In genomic region chr15:84282206-84283085, GRCm38 (mm10) we compare ENCODE assay signal across 27 mouse cellular contexts. TPM values are rescaled to one million over a fixed set of nuclear protein-coding genes. Genes with fewer than 3 reads are reported as not detected.
DNase-seq lines count a peak whose midpoint lies in the region; ATAC-seq and TF ChIP-seq lines count a peak whose summit lies in the region.
"Had no signal": no experiment of that assay in that cellular context is flagged by ENCODE, and none has a peak within 500 bp of the region (broad histone marks: within the 10 kb centered on the region; RNA-seq: fewer than 3 reads in every experiment).

No protein-coding gene starts in this region.

- no peak for ATAC-seq in hindbrain, embryonic 16.5 days
- no peak for ATAC-seq in neural tube, embryonic 15.5 days (ENCODE audit: low FRiP score)
- ATAC-seq: forebrain, embryonic 15.5 days; lung, postnatal 0 days; midbrain, embryonic 16.5 days; Patski had no signal

- no peak overlapping the region for H3K9ac ChIP-seq in hindbrain, embryonic 16.5 days (ENCODE audit: low read depth, low read length)
- H3K9ac ChIP-seq in CH12.LX (ENCODE audit: insufficient read depth, low read depth): no peak overlapping the region
- H3K9ac ChIP-seq in neural tube, embryonic 15.5 days (replicated peaks): no peak overlapping the region
- H3K9ac ChIP-seq: forebrain, embryonic 15.5 days; hindbrain, embryonic 12.5 days; kidney, embryonic 15.5 days; limb, embryonic 15.5 days; liver, embryonic 15.5 days had no signal

- peak; percentile 67 for TF ChIP-seq RAD21 in CH12.LX (IDR thresholded peaks at IDR 0.05; ENCODE audit: low read depth, low read length)

- no peak overlapping the region for H3K4me2 ChIP-seq in hindbrain, embryonic 16.5 days (ENCODE audit: low read length)
- H3K4me2 ChIP-seq in CH12.LX (ENCODE audit: insufficient read depth, low read depth, poor library complexity, severe bottlenecking): no peak overlapping the region
- no peak overlapping the region for H3K4me2 ChIP-seq in neural tube, embryonic 15.5 days
- H3K4me2 ChIP-seq: forebrain, embryonic 15.5 days; heart, embryonic 11.5 days; hindbrain, embryonic 12.5 days; kidney, embryonic 15.5 days; limb, embryonic 15.5 days; liver, embryonic 15.5 days had no signal

- H3K4me3 ChIP-seq in hindbrain, embryonic 10.5 days: no peak overlapping the region
- no peak overlapping the region for H3K4me3 ChIP-seq in hindbrain, embryonic 16.5 days (ENCODE audit: low read length)
- H3K4me3 ChIP-seq in CH12.LX (replicated peaks in 1 of 3; ENCODE audit: low read depth in 2 of 3, low read length in 2 of 3, poor library complexity in 1 of 3): no peak overlapping the region
- H3K4me3 ChIP-seq in neural tube, embryonic 15.5 days (replicated peaks): no peak overlapping the region
- H3K4me3 ChIP-seq: embryonic facial prominence, embryonic 10.5 days; forebrain, embryonic 15.5 days; hindbrain, embryonic 12.5 days; kidney, embryonic 15.5 days; limb, embryonic 15.5 days; liver, embryonic 15.5 days had no signal

- peaks cover 49% of the 10 kb centered on the region for H3K4me1 ChIP-seq in hindbrain, embryonic 10.5 days (replicated peaks)
- H3K4me1 ChIP-seq in hindbrain, embryonic 16.5 days (ENCODE audit: control insufficient read depth, insufficient read depth, low read depth, low read length): no peaks in the 10 kb centered on the region
- H3K4me1 ChIP-seq in CH12.LX (ENCODE audit: control insufficient read depth in 1 of 2, insufficient read depth in 2 of 2): no peaks in the 10 kb centered on the region
- H3K4me1 ChIP-seq in neural tube, embryonic 15.5 days: 0 out of 2 replicates have a peak, but pooled peaks cover 3% of the 10 kb centered on the region
- H3K4me1 ChIP-seq: forebrain, embryonic 15.5 days; liver, embryonic 15.5 days had no signal

- 78% methylated on average over 20 of the region's 20 CpGs for WGBS in hindbrain, embryonic 10.5 days
- WGBS in hindbrain, embryonic 16.5 days: 74% methylated on average over 20 of the region's 20 CpGs
- 76% methylated on average over 20 of the region's 20 CpGs for WGBS in neural tube, embryonic 15.5 days

- dilution Hi-C loops in CH12.LX (cut with MboI; ENCODE audit: extremely low pct_ligation_motif_present, extremely low pct_unique_long_range_greater_than_20kb, low sequenced_read_pairs): no loop called here

- peak; percentile 11 to 65; a peak in 2 of 4 replicates for TF ChIP-seq CTCF in CH12.LX (conservative IDR thresholded peaks at IDR 0.05 in 1 of 2, IDR thresholded peaks at IDR 0.05 in 1 of 2; ENCODE audit: low read depth in 2 of 2, low read length in 2 of 2)

- H3K27me3 ChIP-seq in hindbrain, embryonic 10.5 days (ENCODE audit: insufficient read depth, poor library complexity, severe bottlenecking): 0 out of 2 replicates have a peak, but pooled peaks cover 4% of the 10 kb centered on the region
- no peaks in the 10 kb centered on the region for H3K27me3 ChIP-seq in hindbrain, embryonic 16.5 days (replicated peaks; ENCODE audit: control insufficient read depth, insufficient read depth, low read length)
- H3K27me3 ChIP-seq in CH12.LX (replicated peaks): peaks cover 65% of the 10 kb centered on the region
- H3K27me3 ChIP-seq in neural tube, embryonic 15.5 days (replicated peaks): no peaks in the 10 kb centered on the region
- H3K27me3 ChIP-seq: forebrain, embryonic 15.5 days; kidney, embryonic 15.5 days; limb, embryonic 15.5 days; liver, embryonic 15.5 days had no signal

- H3K27ac ChIP-seq in hindbrain, embryonic 10.5 days: peak overlapping the region; percentile 35; the same call in 1 of the 2 replicates
- H3K27ac ChIP-seq in hindbrain, embryonic 16.5 days (ENCODE audit: low read depth, low read length): no peak overlapping the region
- no peak overlapping the region for H3K27ac ChIP-seq in CH12.LX (ENCODE audit: insufficient read depth, low read depth)
- H3K27ac ChIP-seq in neural tube, embryonic 15.5 days (replicated peaks): no peak overlapping the region
- H3K27ac ChIP-seq: embryonic facial prominence, embryonic 10.5 days; forebrain, embryonic 15.5 days; hindbrain, embryonic 12.5 days; kidney, embryonic 15.5 days; limb, embryonic 15.5 days; liver, embryonic 15.5 days; macrophage had no signal

- no peaks in the 10 kb centered on the region for H3K9me3 ChIP-seq in hindbrain, embryonic 10.5 days
- H3K9me3 ChIP-seq in hindbrain, embryonic 16.5 days (ENCODE audit: control insufficient read depth, low read length): no peaks in the 10 kb centered on the region; the same call in 1 of the 2 replicates
- H3K9me3 ChIP-seq in CH12.LX (replicated peaks; ENCODE audit: low read length): peaks cover 3% of the 10 kb centered on the region
- H3K9me3 ChIP-seq in neural tube, embryonic 15.5 days (replicated peaks): no peaks in the 10 kb centered on the region
- H3K9me3 ChIP-seq: embryonic facial prominence, embryonic 10.5 days; forebrain, embryonic 15.5 days; hindbrain, embryonic 12.5 days; kidney, embryonic 15.5 days; limb, embryonic 15.5 days; liver, embryonic 15.5 days had no signal

- TF ChIP-seq EP300 in CH12.LX (IDR thresholded peaks at IDR 0.05; ENCODE audit: low read length): no peak

- no peak for DNase-seq in hindbrain, embryonic 10.5 days (ENCODE audit: low spot score)
- DNase-seq in CH12.LX (ENCODE audit: extremely low read depth) (no peak), R1 (ENCODE audit: low read depth, low spot score) (peak; percentile 83)
- peak; percentile 70 to 71 for DNase-seq in cerebellum, postnatal 10 days
- no peak for DNase-seq in spleen, adult 12 weeks (ENCODE audit: low spot score)
- DNase-seq in heart, postnatal 4 days: no peak
- DNase-seq: adrenal gland, postnatal 36 days; kidney, adult 11 months; kidney, postnatal 36 days; right cerebral cortex, adult 18-20 months; right cerebral cortex, postnatal 4 days; thymus, adult 18-20 months; thymus, postnatal 4 days had no signal

- H3K79me2 ChIP-seq in CH12.LX (replicated peaks; ENCODE audit: control insufficient read depth, extremely low read depth, insufficient read depth, poor library complexity, severe bottlenecking): no peaks in the 10 kb centered on the region

- TF ChIP-seq POLR2A in CH12.LX (IDR thresholded peaks at IDR 0.05; ENCODE audit: low read depth, low read length): no peak

- H3K36me3 ChIP-seq in hindbrain, embryonic 10.5 days: peaks cover 6% of the 10 kb centered on the region
- H3K36me3 ChIP-seq in hindbrain, embryonic 16.5 days (ENCODE audit: control insufficient read depth, insufficient read depth, low read length): no peaks in the 10 kb centered on the region
- no peaks in the 10 kb centered on the region for H3K36me3 ChIP-seq in CH12.LX (replicated peaks in 1 of 2; ENCODE audit: control insufficient read depth in 1 of 2, insufficient read depth in 1 of 2, low read length in 1 of 2)
- no peaks in the 10 kb centered on the region for H3K36me3 ChIP-seq in neural tube, embryonic 15.5 days
- H3K36me3 ChIP-seq: forebrain, embryonic 15.5 days; G1E; hindbrain, embryonic 12.5 days; kidney, embryonic 15.5 days; limb, embryonic 15.5 days; liver, embryonic 15.5 days had no signal

- in situ Hi-C loops in CH12.LX (cut with MboI; ENCODE audit: low pct_ligation_motif_present, low pct_unique_long_range_greater_than_20kb, low sequenced_read_pairs): loop anchor here (5.0 kb wide), 2 partner anchors 45 to 330 kb away; no protein-coding TSS in a partner anchor

TF ChIP-seq in CH12.LX, 34 proteins besides CTCF, POLR2A, EP300 and RAD21:
- TF ChIP-seq SMC3 (IDR thresholded peaks at IDR 0.05; ENCODE audit: low read depth, low read length): peak; percentile 61
- no peak for TF ChIP-seq SIN3A (IDR thresholded peaks at IDR 0.05; ENCODE audit: low read length)

RNA-seq across cellular contexts. Expression of gene Parvg, which starts 41.4 kb away (rescaled TPM):
- polyA plus RNA-seq in hindbrain, embryonic 10.5 days (2016; fragmentation: Nextera tagmentation; extraction: Ambion mirVana): 1.1 TPM in 2 replicates
- 1.4 TPM in 2 replicates for polyA plus RNA-seq in hindbrain, embryonic 16.5 days (2015; fragmentation: Nextera tagmentation; extraction: Ambion mirVana)
- 71.0 and 93.7 TPM in 2 replicates for total RNA-seq in CH12.LX (2012; rRNA removed)
- 96.0 and 98.3 TPM in 2 replicates for total RNA-seq in CH12.LX (2014; rRNA removed)
- polyA plus RNA-seq in CH12.LX (2012; ENCODE audit: insufficient read length, low read depth): 131 and 140 TPM in 2 replicates
- 1.1 and 17.3 TPM in 2 replicates for polyA plus RNA-seq in neural tube, embryonic 15.5 days (2015; fragmentation: Nextera tagmentation; extraction: Ambion mirVana)
- 1 to 10 TPM; 1.6 to 2.4 TPM for total RNA-seq in heart, postnatal 4 days (2021)
- total RNA-seq: G1E had no signal
- polyA plus RNA-seq: Patski had no signal

RNA-seq across cellular contexts. Expression of gene Parvb, which starts 50.6 kb away (rescaled TPM):
- polyA plus RNA-seq in hindbrain, embryonic 10.5 days (2016; fragmentation: Nextera tagmentation; extraction: Ambion mirVana): 7.1 and 7.6 TPM in 2 replicates
- polyA plus RNA-seq in hindbrain, embryonic 16.5 days (2015; fragmentation: Nextera tagmentation; extraction: Ambion mirVana): 4.3 and 4.8 TPM in 2 replicates
- total RNA-seq in CH12.LX (2012; rRNA removed) (0.04 and 0.17 TPM in 2 replicates), CH12.LX (2014; rRNA removed) (not detected in 2 replicates)
- 2.3 and 4.2 TPM in 2 replicates for polyA plus RNA-seq in CH12.LX (2012; ENCODE audit: insufficient read length, low read depth)
- 4.8 and 7.2 TPM in 2 replicates for polyA plus RNA-seq in neural tube, embryonic 15.5 days (2015; fragmentation: Nextera tagmentation; extraction: Ambion mirVana)
- total RNA-seq in heart, postnatal 4 days (2021): 100 to 1,000 TPM; 172 to 177 TPM

Comparison
In these comparisons a context has a peak if more than half of its experiments do, and no peak if none do; other contexts are left out.
1. DNase-seq: peak in R1 (single experiment) and cerebellum, postnatal 10 days (2 of 2); none in hindbrain, embryonic 10.5 days (single experiment), CH12.LX (single experiment), spleen, adult 12 weeks (single experiment) and heart, postnatal 4 days (single experiment).